Mouse (Mus musculus): Measurements from ENCODE around the gene Sort1. TPM values are rescaled to one million over a fixed set of nuclear protein-coding genes. Genes with fewer than 3 reads are reported as not detected.

Sort1 gene
- polyA plus RNA-seq, 1 experiment: 32.8 TPM

DNA sequence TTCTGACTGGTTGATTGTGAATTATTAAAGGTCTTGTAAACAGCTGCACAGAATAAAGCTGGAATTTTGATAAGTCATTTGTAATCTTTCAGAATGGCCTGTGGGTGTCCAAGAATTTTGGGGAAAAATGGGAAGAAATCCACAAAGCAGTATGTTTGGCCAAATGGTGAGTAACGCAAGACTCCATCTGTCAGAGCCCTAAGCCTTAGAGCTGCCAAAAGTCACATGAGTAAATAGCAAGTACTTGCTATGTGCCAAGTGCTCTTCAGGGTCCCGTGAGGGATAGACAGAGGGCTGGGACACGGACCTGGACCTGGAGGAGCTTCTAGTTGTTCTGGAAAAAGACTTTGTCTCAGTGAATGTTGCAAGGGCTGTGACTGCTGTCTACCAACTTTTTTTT lies 44.0 kb downstream of the Sort1 start:
- 55% methylated on average over 3 of the region's 3 CpGs for WGBS
- Histone ChIP-seq H3K27me3 (ENCODE audit: control insufficient read depth, insufficient read depth, low read length) (no peaks in the 10 kb centered on the region), H3K36me3 (ENCODE audit: control insufficient read depth, insufficient read depth, low read length) (peaks cover 22% of the 10 kb centered on the region), H3K4me1 (ENCODE audit: control insufficient read depth, insufficient read depth, insufficient read length, low read length) (peaks cover 2% of the 10 kb centered on the region; the same call in 1 of the 2 replicates), H3K4me3 (ENCODE audit: low read depth, low read length) (no peak overlapping the region), H3K27ac (ENCODE audit: insufficient read depth, low read depth, low read length) (no peak overlapping the region)
- no peak for TF ChIP-seq POLR2A (IDR thresholded peaks at IDR 0.05; ENCODE audit: low read depth, low read length)
- no peak for TF ChIP-seq CTCF (IDR thresholded peaks at IDR 0.05; ENCODE audit: extremely low read depth, insufficient read length, insufficient replicate concordance, low read depth, low read length)

DNA sequence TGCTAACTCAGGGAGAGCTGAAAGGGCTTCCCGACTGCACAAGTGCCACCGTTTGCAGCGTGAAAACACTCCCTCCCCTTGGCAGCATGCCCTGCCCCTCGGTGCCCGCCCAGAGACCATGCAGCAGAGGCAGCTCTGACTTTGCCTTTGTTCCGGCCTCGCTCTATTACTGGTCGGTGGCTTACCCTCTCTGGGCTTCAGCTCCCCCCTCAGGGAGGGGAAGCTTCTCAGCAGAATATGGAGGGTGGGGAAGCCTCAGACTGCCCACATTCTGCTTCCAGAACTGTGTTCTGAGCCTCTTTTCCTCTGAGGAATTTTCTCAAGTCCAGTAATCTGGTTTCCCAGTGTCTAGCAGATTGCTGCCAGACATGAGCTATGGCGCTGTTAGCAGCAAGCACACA lies 44.6 kb downstream of the Sort1 start:
- Histone ChIP-seq H3K27ac (ENCODE audit: insufficient read depth, low read depth, low read length) (0 out of 2 replicates have a peak overlapping the region, but pooled peaks have one; percentile 12), H3K4me1 (ENCODE audit: control insufficient read depth, insufficient read depth, insufficient read length, low read length) (peaks cover 2% of the 10 kb centered on the region; the same call in 1 of the 2 replicates), H3K27me3 (ENCODE audit: control insufficient read depth, insufficient read depth, low read length) (no peaks in the 10 kb centered on the region), H3K4me3 (ENCODE audit: low read depth, low read length) (no peak overlapping the region), H3K36me3 (ENCODE audit: control insufficient read depth, insufficient read depth, low read length) (peaks cover 24% of the 10 kb centered on the region)
- 21% methylated on average over 9 of the region's 9 CpGs for WGBS
- TF ChIP-seq CTCF (IDR thresholded peaks at IDR 0.05; ENCODE audit: extremely low read depth, insufficient read length, insufficient replicate concordance, low read depth, low read length) (no peak), POLR2A (IDR thresholded peaks at IDR 0.05; ENCODE audit: low read depth, low read length) (no peak)

DNA sequence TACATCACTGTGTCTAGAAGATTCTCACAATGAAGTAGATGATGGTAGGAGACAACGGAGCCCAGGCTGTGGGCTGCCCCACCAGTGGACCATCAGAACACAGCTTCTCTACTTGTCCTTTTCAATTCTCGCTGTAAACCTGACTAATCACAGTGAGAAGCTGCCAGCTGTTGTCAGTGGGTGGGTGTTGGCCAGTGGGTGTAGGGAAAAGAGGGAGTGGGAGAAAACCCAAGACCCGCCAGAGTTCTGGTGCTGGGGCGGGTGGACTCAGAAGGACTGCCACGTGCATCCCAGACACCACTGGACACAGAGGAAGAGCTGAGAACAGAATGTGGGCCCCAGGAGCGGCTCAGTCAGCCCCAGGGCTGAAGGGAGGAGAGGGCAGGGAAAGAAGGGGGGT lies 46.9 kb downstream of the Sort1 start:
- H3K36me3 ChIP-seq (ENCODE audit: control insufficient read depth, insufficient read depth, low read length): peaks cover 26% of the 10 kb centered on the region
- TF ChIP-seq CTCF (IDR thresholded peaks at IDR 0.05; ENCODE audit: extremely low read depth, insufficient read length, insufficient replicate concordance, low read depth, low read length) (no peak), POLR2A (IDR thresholded peaks at IDR 0.05; ENCODE audit: low read depth, low read length) (no peak)
- H3K4me3 ChIP-seq (ENCODE audit: low read depth, low read length): no peak overlapping the region
- 90% methylated on average over 6 of the region's 6 CpGs for WGBS
- H3K27me3 ChIP-seq (ENCODE audit: control insufficient read depth, insufficient read depth, low read length): no peaks in the 10 kb centered on the region
- no peak overlapping the region for H3K27ac ChIP-seq (ENCODE audit: insufficient read depth, low read depth, low read length)
- peaks cover 2% of the 10 kb centered on the region; the same call in 1 of the 2 replicates for H3K4me1 ChIP-seq (ENCODE audit: control insufficient read depth, insufficient read depth, insufficient read length, low read length)

DNA sequence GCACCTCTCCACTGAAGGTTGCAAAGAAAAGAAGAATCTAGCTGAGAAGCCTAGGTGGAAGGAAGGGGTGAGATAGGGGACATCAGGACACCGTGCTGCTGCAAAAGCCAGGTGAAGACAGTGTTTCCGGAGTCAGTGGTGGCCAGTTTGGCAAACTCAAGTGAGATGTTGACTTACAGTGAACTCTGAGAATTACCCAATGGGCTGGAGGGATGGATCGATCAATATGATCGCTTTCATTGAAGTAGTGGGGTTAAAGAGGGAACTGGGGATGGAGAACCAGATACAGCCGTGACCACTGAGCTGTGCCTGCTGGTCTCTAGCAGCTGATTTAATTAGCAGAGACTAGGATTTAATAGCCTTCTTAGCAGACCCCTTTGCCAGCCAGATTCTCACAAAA lies 53.0 kb downstream of the Sort1 start:
- 95% methylated on average over 5 of the region's 5 CpGs for WGBS
- TF ChIP-seq CTCF (IDR thresholded peaks at IDR 0.05; ENCODE audit: extremely low read depth, insufficient read length, insufficient replicate concordance, low read depth, low read length) (no peak), POLR2A (IDR thresholded peaks at IDR 0.05; ENCODE audit: low read depth, low read length) (no peak)

DNA sequence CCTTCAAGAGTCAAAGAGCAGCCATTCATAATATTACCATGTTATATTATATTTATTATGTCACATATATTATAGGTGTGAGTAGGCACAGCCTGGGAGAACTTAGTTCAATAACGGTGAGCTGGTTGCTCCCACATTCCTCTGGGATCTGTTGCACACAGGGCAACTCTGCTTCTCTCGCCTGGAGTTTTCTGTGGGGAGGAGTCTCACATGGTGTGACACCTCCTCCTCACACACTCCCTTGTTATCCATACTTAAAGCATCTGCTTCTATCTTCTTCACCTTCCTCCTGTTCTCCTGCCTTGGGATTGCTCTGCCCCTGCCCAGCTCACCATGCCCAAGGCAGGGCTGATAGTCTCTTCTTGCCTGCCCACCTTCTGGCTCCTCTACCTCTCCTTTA lies 57.2 kb downstream of the Sort1 start:
- Histone ChIP-seq H3K27me3 (ENCODE audit: control insufficient read depth, insufficient read depth, low read length) (no peaks in the 10 kb centered on the region), H3K4me1 (ENCODE audit: control insufficient read depth, insufficient read depth, insufficient read length, low read length) (no peaks in the 10 kb centered on the region), H3K4me3 (ENCODE audit: low read depth, low read length) (no peak overlapping the region), H3K36me3 (ENCODE audit: control insufficient read depth, insufficient read depth, low read length) (peaks cover 40% of the 10 kb centered on the region), H3K27ac (ENCODE audit: insufficient read depth, low read depth, low read length) (no peak overlapping the region)
- TF ChIP-seq CTCF (IDR thresholded peaks at IDR 0.05; ENCODE audit: extremely low read depth, insufficient read length, insufficient replicate concordance, low read depth, low read length): no peak
- 88% methylated on average over 2 of the region's 2 CpGs for whole genome bisulfite sequencing

More for the DNA sequence above, 53.0 kb downstream of the Sort1 start:
- Histone ChIP-seq H3K36me3 (ENCODE audit: control insufficient read depth, insufficient read depth, low read length) (peaks cover 46% of the 10 kb centered on the region), H3K4me1 (ENCODE audit: control insufficient read depth, insufficient read depth, insufficient read length, low read length) (no peaks in the 10 kb centered on the region), H3K27me3 (ENCODE audit: control insufficient read depth, insufficient read depth, low read length) (no peaks in the 10 kb centered on the region), H3K27ac (ENCODE audit: insufficient read depth, low read depth, low read length) (no peak overlapping the region), H3K4me3 (ENCODE audit: low read depth, low read length) (no peak overlapping the region)

DNA sequence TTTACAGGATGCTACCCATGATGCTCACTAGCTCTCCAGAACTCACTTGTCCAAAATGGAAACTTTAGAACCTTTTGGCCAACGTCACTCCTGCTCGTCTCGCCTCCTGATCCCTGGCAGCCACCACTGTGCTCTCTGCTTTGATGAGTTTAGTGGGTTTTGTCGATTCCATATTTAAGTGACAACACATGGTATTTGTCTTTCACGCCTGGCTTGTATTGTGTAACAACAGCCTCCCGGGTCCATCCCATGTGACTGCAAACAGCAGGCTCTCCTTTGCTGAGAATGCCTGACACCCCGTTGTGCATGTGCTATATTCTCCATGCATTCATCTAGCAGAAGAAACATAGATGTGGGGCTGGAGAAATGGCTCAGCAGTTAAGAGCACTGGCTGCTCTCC lies 58.3 kb downstream of the Sort1 start:
- no peaks in the 10 kb centered on the region for H3K27me3 ChIP-seq (ENCODE audit: control insufficient read depth, insufficient read depth, low read length)
- 88% methylated on average over 7 of the region's 7 CpGs for WGBS
- no peak for TF ChIP-seq POLR2A (IDR thresholded peaks at IDR 0.05; ENCODE audit: low read depth, low read length)
- no peak for TF ChIP-seq CTCF (IDR thresholded peaks at IDR 0.05; ENCODE audit: extremely low read depth, insufficient read length, insufficient replicate concordance, low read depth, low read length)
- H3K4me3 ChIP-seq (ENCODE audit: low read depth, low read length): no peak overlapping the region
- no peaks in the 10 kb centered on the region for H3K4me1 ChIP-seq (ENCODE audit: control insufficient read depth, insufficient read depth, insufficient read length, low read length)
- H3K36me3 ChIP-seq (ENCODE audit: control insufficient read depth, insufficient read depth, low read length): peaks cover 48% of the 10 kb centered on the region
- H3K27ac ChIP-seq (ENCODE audit: insufficient read depth, low read depth, low read length): no peak overlapping the region

DNA sequence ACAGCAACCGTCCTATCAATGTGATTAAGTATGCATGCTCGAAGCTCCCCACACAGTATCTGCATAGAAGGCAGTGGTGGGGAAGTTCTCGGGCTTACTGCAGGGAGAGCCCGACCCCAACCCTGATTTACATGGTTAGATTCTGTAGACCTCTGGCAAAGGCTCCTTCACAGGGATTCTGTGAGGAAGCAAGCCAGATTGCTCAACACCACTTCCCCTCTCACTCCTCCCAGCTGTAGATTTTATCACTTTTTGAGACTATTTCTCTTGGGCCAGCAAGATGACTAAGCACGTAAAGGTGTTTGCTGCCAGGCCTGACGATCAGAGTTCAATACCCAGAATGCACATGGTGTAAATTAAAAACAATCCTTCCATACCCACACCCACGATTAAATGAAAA lies 62.0 kb downstream of the Sort1 start:
- H3K4me3 ChIP-seq (ENCODE audit: low read depth, low read length): no peak overlapping the region
- WGBS: 62% methylated on average over 7 of the region's 7 CpGs
- no peak for TF ChIP-seq CTCF (IDR thresholded peaks at IDR 0.05; ENCODE audit: extremely low read depth, insufficient read length, insufficient replicate concordance, low read depth, low read length)
- no peak for TF ChIP-seq POLR2A (IDR thresholded peaks at IDR 0.05; ENCODE audit: low read depth, low read length)
- no peaks in the 10 kb centered on the region for H3K4me1 ChIP-seq (ENCODE audit: control insufficient read depth, insufficient read depth, insufficient read length, low read length)
- H3K36me3 ChIP-seq (ENCODE audit: control insufficient read depth, insufficient read depth, low read length): peaks cover 46% of the 10 kb centered on the region
- no peaks in the 10 kb centered on the region for H3K27me3 ChIP-seq (ENCODE audit: control insufficient read depth, insufficient read depth, low read length)
- no peak overlapping the region for H3K27ac ChIP-seq (ENCODE audit: insufficient read depth, low read depth, low read length)

DNA sequence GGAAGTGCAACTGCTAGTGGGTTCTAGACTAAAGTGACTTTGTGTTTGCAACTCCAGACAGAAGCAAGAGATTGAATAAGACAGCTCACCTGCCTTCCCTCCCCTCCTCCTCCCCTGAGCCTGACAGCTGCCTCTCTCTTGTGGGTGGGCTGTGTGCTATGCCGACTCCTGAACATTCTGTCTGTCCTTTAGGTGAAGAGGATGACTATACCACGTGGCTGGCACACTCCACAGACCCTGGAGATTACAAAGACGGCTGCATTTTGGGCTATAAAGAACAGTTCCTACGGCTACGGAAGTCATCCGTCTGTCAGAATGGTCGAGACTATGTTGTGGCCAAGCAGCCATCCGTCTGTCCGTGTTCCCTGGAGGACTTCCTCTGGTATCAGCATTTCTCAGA lies 64.5 kb downstream of the Sort1 start:
- no peaks in the 10 kb centered on the region for H3K4me1 ChIP-seq (ENCODE audit: control insufficient read depth, insufficient read depth, insufficient read length, low read length)
- peaks cover 44% of the 10 kb centered on the region for H3K36me3 ChIP-seq (ENCODE audit: control insufficient read depth, insufficient read depth, low read length)
- no peaks in the 10 kb centered on the region for H3K27me3 ChIP-seq (ENCODE audit: control insufficient read depth, insufficient read depth, low read length)
- no peak for TF ChIP-seq POLR2A (IDR thresholded peaks at IDR 0.05; ENCODE audit: low read depth, low read length)
- no peak for TF ChIP-seq CTCF (IDR thresholded peaks at IDR 0.05; ENCODE audit: extremely low read depth, insufficient read length, insufficient replicate concordance, low read depth, low read length)
- WGBS: 81% methylated on average over 9 of the region's 9 CpGs
- no peak overlapping the region for H3K4me3 ChIP-seq (ENCODE audit: low read depth, low read length)
- no peak overlapping the region for H3K27ac ChIP-seq (ENCODE audit: insufficient read depth, low read depth, low read length)
